Mouse (Mus musculus): ENCODE measurements around the gene Mto1.

- TF ChIP-seq CTCF (IDR thresholded peaks at IDR 0.05; ENCODE audit: low read depth) (no peak), EP300 (optimal IDR thresholded peaks at IDR 0.05) (no peak)
Measured at GRCm38 (mm10) chr9:78457026-78457425, 9.0 kb downstream of the Mto1 start.
